Mouse (Mus musculus) layer of hippocampus, adult 18-20 months (tissue): ENCODE results near the gene Arid5b. TPM values are rescaled to one million over a fixed set of nuclear protein-coding genes. Genes with fewer than 3 reads are reported as not detected.
A peak's percentile ranks its signal among the peaks of the same experiment; 100 is the strongest.

Experiments used
- DNase-seq, 2 experiments: peaks; one replicate each; pipeline ENCODE4 v3.0.0; 2022; ENCODE audit warnings: low spot score in 2 of 2
- total RNA-seq, 2 experiments: library from RNA; stranded (reverse); gene quantifications; 2 replicates each; pipeline ENCODE4 v1.2.3; 2021

Gene Arid5b
- total RNA-seq, 2 experiments from 2014 or later = 26.9 to 33.5 TPM

DNA sequence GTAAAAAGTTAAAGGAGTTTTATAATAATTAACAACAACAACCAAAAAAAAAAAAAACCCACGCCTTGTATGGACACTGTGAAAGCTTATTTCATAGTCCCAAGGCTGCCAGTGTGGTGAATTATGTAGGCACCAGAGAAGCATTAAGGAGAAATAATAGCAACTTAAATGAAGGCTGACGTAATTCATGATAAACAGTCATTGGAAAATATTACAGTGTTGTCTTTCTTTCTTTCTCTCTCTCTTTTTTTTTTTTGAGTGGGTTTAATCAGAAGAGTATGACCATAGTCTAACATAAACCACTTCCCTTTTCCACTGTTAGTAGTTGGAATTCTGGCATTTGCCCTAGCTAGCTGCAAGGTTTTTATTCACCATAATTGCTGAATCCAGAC, 111.8 kb downstream of the Arid5b start:
- no peak for DNase-seq

- peak in 1 of 2 experiments; percentile 43 for DNase-seq
Observed at GRCm38 (mm10) chr10:68165709-68166694, 112.5 kb downstream of the Arid5b start.

DNA sequence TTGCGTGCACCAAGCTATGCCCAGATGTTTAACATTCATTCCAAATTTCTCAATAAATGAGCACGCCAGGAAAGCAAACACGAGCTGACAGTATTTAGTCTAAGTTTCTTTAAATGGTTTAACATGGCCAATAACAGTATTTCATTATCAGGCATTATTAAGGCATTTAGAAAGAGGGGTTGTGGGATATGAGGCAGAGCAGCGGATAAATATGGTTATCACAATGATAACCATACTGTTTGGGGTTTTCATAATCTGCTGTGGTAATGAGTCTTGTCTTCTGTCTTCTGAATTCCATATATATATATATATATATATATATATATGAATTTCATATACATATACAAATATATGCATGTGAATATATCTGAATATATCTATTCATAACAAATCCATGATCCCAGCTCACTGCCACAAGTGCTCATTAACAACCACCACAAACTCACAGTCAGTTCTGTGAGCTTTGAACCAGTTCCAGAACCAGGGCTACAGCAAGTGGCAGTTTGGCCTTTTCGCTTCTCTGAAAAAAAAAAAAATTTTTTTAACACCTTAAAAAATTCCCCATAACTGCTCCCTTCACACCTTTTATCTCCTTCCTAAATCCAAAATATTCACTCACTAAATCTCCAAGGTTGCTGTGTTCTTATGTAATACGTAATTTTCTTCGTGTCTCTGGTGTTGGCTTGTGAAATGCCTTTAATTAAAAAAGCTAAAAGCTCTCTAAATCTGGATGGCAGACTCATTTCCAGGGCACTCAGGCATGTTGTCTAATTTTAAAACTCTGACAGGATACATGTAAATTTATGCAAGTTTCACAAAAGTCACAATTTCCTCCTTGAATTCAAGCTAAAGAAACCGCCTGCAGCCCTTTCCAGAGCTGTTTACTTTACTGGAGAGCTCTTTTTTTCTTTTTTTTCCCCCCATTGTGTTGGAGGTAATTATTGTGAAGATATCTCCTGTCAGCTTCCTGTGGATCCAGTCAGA, 113.5 kb downstream of the Arid5b start:
- peak in 1 of 2 experiments; percentile 32 for DNase-seq

DNA sequence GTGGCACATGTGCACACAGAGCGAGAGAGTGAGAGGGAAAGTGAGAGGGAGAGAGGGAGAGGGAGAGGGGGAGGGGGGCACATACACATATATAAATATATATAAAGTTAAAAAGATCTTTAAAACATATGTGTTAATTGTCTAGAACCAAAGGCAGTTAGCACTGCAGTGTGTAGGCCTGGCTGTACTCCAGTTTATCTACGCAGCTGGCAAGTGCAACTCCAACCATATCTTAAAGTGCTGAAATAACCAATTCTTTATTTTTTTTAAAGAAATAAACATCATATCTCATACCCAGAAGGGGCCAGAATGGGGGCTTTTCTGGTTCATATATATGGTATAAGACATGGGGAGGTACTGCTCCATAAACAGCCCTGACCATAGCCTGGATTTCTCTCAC, 114.4 kb downstream of the Arid5b start:
- no peak for DNase-seq

- DNase-seq = no peak
Observed at GRCm38 (mm10) chr10:68159759-68160158, 118.8 kb downstream of the Arid5b start.

DNA sequence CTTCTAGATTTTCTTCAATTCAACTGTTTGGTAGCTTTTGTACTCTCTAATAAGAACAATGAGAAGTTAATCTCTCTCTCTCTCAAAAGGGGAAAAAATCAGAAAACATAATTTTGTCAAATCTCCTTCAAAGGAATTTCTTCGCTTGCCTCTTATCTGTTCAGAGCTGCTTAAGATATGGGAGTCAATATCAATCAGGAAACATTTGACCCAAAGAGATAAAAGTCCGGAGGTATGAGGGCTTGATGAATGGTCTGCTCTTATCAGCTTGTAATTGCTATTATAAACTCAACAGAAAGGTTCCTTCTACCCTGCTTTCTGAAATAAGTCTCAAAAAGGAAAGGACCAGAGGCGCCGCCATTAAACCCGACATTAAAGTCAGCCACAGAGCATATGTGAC, 120.0 kb downstream of the Arid5b start:
- DNase-seq = no peak

- DNase-seq = no peak
Observed at GRCm38 (mm10) chr10:68157511-68157910, 121.0 kb downstream of the Arid5b start.

- peak in 1 of 2 experiments; percentile 29 for DNase-seq
Observed at GRCm38 (mm10) chr10:68156646-68157245, 121.8 kb downstream of the Arid5b start.

GRCm38 (mm10) chr10:68156159-68156558, 122.4 kb downstream of the Arid5b start:
- DNase-seq = peak in 1 of 2 experiments; percentile 30

DNA sequence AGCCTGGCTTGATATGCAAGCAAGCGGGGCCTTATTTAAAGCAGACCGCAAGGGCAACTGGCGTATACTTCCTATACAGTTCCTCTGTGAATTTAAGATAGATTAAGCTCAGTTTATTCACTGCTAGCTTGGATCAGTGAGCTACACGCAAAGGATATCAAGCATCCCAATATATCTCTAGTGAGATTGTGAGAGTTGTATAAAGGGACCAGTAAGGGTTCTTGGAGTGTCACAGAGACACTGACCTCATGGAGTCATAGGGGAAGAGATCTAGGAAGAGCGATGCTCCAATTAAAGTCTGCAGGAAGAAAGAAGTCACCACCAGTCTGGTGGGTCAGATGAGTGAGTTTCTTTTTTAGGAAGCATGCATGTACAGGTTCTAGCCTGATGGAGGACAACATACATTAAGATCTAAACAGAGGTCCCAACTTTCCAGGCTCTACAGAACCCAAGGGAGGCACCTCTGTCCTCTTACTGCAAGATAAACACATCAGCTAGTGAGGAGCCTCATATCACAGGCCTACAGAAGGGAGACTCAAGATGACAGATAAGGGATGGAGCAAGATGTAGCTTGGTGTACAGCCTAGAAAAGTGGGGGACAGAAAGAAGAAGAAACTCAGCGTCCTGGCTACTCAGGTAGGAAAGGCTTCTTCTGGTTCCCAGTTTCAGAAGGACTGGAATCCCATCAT, 123.0 kb downstream of the Arid5b start:
- DNase-seq = no peak

GRCm38 (mm10) chr10:68154046-68154765, 124.3 kb downstream of the Arid5b start:
- DNase-seq = no peak

GRCm38 (mm10) chr10:68153344-68154045, 125.0 kb downstream of the Arid5b start:
- DNase-seq = peak in 1 of 2 experiments; percentile 49

GRCm38 (mm10) chr10:68148495-68148894, 130.0 kb downstream of the Arid5b start:
- DNase-seq = no peak

- DNase-seq = no peak
Observed at GRCm38 (mm10) chr10:68147730-68148129, 130.8 kb downstream of the Arid5b start.

- peak; percentile 53 to 84 for DNase-seq
Observed at GRCm38 (mm10) chr10:68146842-68147241, 131.7 kb downstream of the Arid5b start.

- no peak for DNase-seq
Observed at GRCm38 (mm10) chr10:68145286-68145950, 133.1 kb downstream of the Arid5b start.

- no peak for DNase-seq
Observed at GRCm38 (mm10) chr10:68142501-68142900, 136.0 kb downstream of the Arid5b start.

DNA sequence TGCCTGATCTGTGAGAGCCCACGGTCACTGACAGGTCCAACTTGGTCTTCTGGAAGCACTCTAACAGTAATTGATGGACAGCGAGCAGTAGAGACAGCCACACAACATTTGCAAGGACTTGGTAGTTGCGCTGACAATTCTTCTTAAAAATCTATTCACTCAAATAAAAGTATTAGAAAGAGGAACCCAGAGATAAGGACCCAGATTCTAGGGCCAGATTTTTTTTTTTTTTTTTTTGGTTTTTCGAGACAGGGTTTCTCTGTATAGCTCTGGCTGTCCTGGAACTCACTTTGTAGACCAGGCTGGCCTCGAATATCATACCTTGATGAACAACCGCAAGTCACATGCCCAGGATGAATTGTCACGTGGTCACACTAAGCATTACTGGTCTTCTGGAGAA, 137.0 kb downstream of the Arid5b start:
- no peak for DNase-seq

- DNase-seq = no peak
Observed at GRCm38 (mm10) chr10:68140871-68141270, 137.7 kb downstream of the Arid5b start.
